Mouse (Mus musculus): Measurements from ENCODE around the gene Gabra5. TPM values are rescaled to one million over a fixed set of nuclear protein-coding genes. Genes with fewer than 3 reads are reported as not detected.

The Gabra5 gene
- total and polyA plus RNA-seq, 3 experiments, result 0.11 TPM; not detected in 2

DNA sequence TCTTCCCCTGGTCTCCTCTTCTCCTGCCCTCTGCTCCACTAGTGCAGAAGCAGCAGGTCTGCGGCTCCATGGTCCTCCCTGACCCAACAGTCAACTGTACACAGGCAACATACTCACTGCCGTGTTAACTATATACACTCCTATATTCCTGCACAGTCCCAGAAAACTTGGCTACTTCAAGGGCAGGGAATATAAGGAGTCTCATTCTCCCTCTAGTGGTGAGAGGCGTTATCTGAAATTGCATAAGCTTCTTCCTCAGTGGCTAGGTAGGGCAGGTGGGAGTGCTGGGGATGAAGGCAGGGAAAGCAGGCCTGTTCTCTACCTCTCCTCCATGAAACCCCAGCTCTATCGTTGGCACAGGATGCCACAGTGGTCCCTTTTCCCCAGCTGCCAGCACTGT, 125.7 kb downstream of the Gabra5 start:
- H3K4me3 ChIP-seq (ENCODE audit: low read depth, low read length), result no peak overlapping the region
- TF ChIP-seq GATA2 (IDR thresholded peaks at IDR 0.05; ENCODE audit: borderline replicate concordance, low read depth, low read length), result no peak
- TF ChIP-seq GATA1 (IDR thresholded peaks at IDR 0.05; ENCODE audit: borderline replicate concordance, low read length), result no peak
- no peak for TF ChIP-seq POLR2AphosphoS5 (IDR thresholded peaks at IDR 0.05; ENCODE audit: insufficient replicate concordance, low read depth, low read length)
- TF ChIP-seq TAL1 (conservative IDR thresholded peaks at IDR 0.05; ENCODE audit: low read depth, low read length), result no peak
- TF ChIP-seq CTCF (IDR thresholded peaks at IDR 0.05; ENCODE audit: low read depth, low read length), result no peak
- ATAC-seq (ENCODE audit: extremely low read depth, insufficient number of reproducible peaks, low FRiP score, poor library complexity, severe bottlenecking), result no peak
- no peaks in the 10 kb centered on the region for H3K4me1 ChIP-seq (ENCODE audit: insufficient read depth, low read depth, low read length)
- no peaks in the 10 kb centered on the region for H3K27me3 ChIP-seq (ENCODE audit: insufficient read depth, low read length)
- H3K9me3 ChIP-seq (replicated peaks), result peaks cover 21% of the 10 kb centered on the region
- H3K36me3 ChIP-seq (replicated peaks), result no peaks in the 10 kb centered on the region
- DNase-seq (ENCODE audit: low spot score), result no peak

DNA sequence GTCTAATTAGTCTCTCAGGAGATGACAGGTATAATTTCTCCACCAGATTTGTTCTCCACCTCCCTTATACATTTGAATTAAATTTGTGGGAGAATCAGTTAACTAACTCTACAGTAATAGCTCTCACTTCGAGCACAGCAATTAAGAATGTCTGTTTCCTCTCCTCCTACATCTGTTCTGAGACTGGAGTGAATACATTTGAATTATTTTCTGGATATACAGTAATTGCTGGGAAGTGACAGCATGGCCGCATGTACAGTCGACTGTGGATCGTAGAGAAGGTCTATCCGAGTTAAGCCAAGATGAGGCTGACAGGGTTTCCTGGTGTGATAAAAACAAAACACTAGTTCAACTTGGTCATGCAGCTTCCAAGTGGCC, 143.9 kb downstream of the Gabra5 start:
- H3K4me1 ChIP-seq (ENCODE audit: insufficient read depth, low read depth, low read length), result no peaks in the 10 kb centered on the region
- no peaks in the 10 kb centered on the region for H3K27me3 ChIP-seq (ENCODE audit: insufficient read depth, low read length)
- no peak for ATAC-seq (ENCODE audit: extremely low read depth, insufficient number of reproducible peaks, low FRiP score, poor library complexity, severe bottlenecking)
- TF ChIP-seq TAL1 (conservative IDR thresholded peaks at IDR 0.05; ENCODE audit: low read depth, low read length) (no peak), CTCF (IDR thresholded peaks at IDR 0.05; ENCODE audit: low read depth, low read length) (no peak), GATA1 (IDR thresholded peaks at IDR 0.05; ENCODE audit: borderline replicate concordance, low read length) (no peak), POLR2AphosphoS5 (IDR thresholded peaks at IDR 0.05; ENCODE audit: insufficient replicate concordance, low read depth, low read length) (no peak), GATA2 (IDR thresholded peaks at IDR 0.05; ENCODE audit: borderline replicate concordance, low read depth, low read length) (no peak)
- H3K4me3 ChIP-seq (ENCODE audit: low read depth, low read length), result no peak overlapping the region
- no peaks in the 10 kb centered on the region for H3K36me3 ChIP-seq (replicated peaks)
- DNase-seq (ENCODE audit: low spot score), result no peak
- H3K9me3 ChIP-seq (replicated peaks), result peaks cover 6% of the 10 kb centered on the region

DNA sequence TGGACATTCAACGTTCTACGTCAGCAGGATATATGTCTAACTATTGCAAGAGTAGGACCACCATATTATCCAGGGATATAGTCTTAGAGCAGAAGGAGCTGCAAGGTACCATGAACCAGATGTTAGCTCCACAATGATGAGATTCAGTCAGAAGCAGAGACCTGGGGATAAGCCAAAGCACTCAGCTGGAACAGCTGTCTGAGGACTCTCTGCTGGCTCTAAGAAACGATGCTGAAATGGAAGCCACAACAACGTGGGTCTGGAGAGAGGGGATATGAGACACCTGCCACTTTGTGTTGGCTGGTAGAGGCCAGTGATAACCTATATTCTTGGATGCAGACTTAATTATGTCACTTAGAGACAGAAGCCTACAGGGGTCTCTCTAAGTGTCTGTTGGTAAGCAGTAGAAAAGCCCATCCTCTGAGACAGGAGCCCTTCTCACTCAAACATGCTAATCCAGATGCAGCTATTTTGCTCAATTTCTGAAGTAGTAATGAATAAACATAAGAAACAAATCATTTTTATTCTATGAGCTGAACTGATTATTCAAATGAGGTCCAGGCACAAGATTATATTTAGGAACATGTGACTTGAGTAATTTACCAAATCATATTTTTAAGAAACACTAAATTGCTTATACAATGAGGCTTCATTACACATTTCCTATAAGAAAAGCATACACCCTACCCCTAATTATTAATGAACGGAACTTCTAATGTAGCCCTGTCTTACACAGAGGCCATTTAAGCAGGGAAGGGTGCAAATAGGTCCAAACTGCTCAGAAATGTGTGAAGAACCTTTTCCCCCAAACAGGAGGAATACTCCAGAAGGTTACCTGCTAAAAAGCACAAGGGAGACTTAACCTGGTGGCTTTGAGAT, 144.5 kb downstream of the Gabra5 start:
- TF ChIP-seq GATA1 (IDR thresholded peaks at IDR 0.05; ENCODE audit: borderline replicate concordance, low read length) (no peak), TAL1 (conservative IDR thresholded peaks at IDR 0.05; ENCODE audit: low read depth, low read length) (no peak), CTCF (IDR thresholded peaks at IDR 0.05; ENCODE audit: low read depth, low read length) (no peak), GATA2 (IDR thresholded peaks at IDR 0.05; ENCODE audit: borderline replicate concordance, low read depth, low read length) (no peak)
- Histone ChIP-seq H3K9me3 (replicated peaks) (peaks cover 6% of the 10 kb centered on the region), H3K27me3 (ENCODE audit: insufficient read depth, low read length) (no peaks in the 10 kb centered on the region), H3K4me1 (ENCODE audit: insufficient read depth, low read depth, low read length) (no peaks in the 10 kb centered on the region), H3K36me3 (replicated peaks) (no peaks in the 10 kb centered on the region), H3K4me3 (ENCODE audit: low read depth, low read length) (no peak overlapping the region)
- no peak for ATAC-seq (ENCODE audit: extremely low read depth, insufficient number of reproducible peaks, low FRiP score, poor library complexity, severe bottlenecking)
- no peak for DNase-seq (ENCODE audit: low spot score)

DNA sequence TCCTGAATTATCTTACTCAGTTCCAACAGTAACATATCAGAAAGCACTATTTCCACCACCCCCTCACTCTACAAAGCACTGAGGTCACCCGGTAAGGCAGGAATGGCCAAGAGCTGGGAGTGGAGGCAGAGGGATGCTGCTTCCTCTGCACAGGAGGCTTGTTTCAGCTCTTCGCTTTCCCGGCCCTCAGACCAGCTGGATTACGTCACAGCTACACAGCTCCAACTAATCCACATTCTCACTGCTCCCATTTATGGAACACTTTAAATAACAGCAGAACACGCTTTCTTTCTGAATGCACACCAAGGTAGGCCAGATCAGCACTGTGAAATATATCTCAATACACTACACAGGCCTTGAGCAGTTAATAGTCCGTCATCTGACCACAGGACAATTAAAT, 146.0 kb downstream of the Gabra5 start:
- no peak for DNase-seq (ENCODE audit: low spot score)
- Histone ChIP-seq H3K4me1 (ENCODE audit: insufficient read depth, low read depth, low read length) (no peaks in the 10 kb centered on the region), H3K9me3 (replicated peaks) (peaks cover 6% of the 10 kb centered on the region), H3K36me3 (replicated peaks) (no peaks in the 10 kb centered on the region), H3K27me3 (ENCODE audit: insufficient read depth, low read length) (no peaks in the 10 kb centered on the region), H3K4me3 (ENCODE audit: low read depth, low read length) (no peak overlapping the region)
- no peak for TF ChIP-seq GATA1 (IDR thresholded peaks at IDR 0.05; ENCODE audit: borderline replicate concordance, low read length)
- ATAC-seq (ENCODE audit: extremely low read depth, insufficient number of reproducible peaks, low FRiP score, poor library complexity, severe bottlenecking), result no peak

DNA sequence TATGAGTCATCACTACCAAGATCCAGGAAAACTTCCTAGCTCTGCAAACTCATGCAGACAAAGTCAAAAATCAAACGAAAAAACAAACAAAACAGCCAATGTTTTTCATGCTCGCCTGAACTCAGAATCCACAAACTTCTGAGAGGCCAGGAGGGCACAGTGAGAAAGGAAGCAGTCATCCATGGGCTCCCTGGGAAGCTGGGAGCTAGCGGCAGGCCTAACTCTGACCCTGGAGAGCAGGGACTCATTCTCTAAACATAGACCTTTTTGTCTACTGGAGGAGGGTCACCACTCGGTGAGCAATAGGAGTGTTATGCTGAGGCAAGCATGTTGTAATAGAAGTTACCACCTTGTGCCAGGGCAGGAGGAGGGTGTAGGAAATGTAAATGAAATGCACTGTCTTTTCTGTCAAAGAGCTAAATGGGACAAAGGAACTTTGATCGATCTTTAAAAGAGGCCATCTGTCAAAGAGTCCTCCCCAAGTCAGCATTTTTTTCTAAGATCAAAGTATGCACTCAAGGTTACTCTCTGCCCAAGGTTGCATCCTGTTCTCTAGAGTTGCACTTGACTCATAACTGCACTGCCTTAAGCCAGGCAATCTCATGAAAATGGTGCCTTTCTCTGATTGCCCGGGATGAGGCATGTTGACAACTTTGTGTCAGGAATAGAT, 151.9 kb downstream of the Gabra5 start:
- ATAC-seq (ENCODE audit: extremely low read depth, insufficient number of reproducible peaks, low FRiP score, poor library complexity, severe bottlenecking), result no peak
- Histone ChIP-seq H3K4me1 (ENCODE audit: insufficient read depth, low read depth, low read length) (no peaks in the 10 kb centered on the region), H3K27me3 (ENCODE audit: insufficient read depth, low read length) (no peaks in the 10 kb centered on the region), H3K36me3 (replicated peaks) (no peaks in the 10 kb centered on the region), H3K4me3 (ENCODE audit: low read depth, low read length) (no peak overlapping the region), H3K9me3 (replicated peaks) (peaks cover 8% of the 10 kb centered on the region; the same call in 1 of the 2 replicates)
- TF ChIP-seq GATA2 (IDR thresholded peaks at IDR 0.05; ENCODE audit: borderline replicate concordance, low read depth, low read length), result no peak
- TF ChIP-seq POLR2AphosphoS5 (IDR thresholded peaks at IDR 0.05; ENCODE audit: insufficient replicate concordance, low read depth, low read length), result no peak
- no peak for TF ChIP-seq TAL1 (conservative IDR thresholded peaks at IDR 0.05; ENCODE audit: low read depth, low read length)
- TF ChIP-seq CTCF (IDR thresholded peaks at IDR 0.05; ENCODE audit: low read depth, low read length), result no peak
- TF ChIP-seq GATA1 (IDR thresholded peaks at IDR 0.05; ENCODE audit: borderline replicate concordance, low read length), result no peak
- DNase-seq (ENCODE audit: low spot score), result no peak

Other genes starting within 250 kb of the Gabra5 start
- not detected in 2 replicates for gene Gabrg3, start 122.9 kb downstream of the Gabra5 start, total RNA-seq (2014; fragmentation: Nextera tagmentation)
- gene Gabrg3, start 122.9 kb downstream of the Gabra5 start, total RNA-seq (2017), result under 0.01 and 0.27 TPM in 2 replicates
- gene Gabrg3, start 122.9 kb downstream of the Gabra5 start, polyA plus RNA-seq (2012), result 0.02 TPM in 1 of 2 replicates, not detected in the other
- gene Gabrb3, start 90.4 kb downstream of the Gabra5 start, total RNA-seq (2014; fragmentation: Nextera tagmentation), result not detected in 2 replicates
- gene Gabrb3, start 90.4 kb downstream of the Gabra5 start, total RNA-seq (2017), result 0.16 and 0.17 TPM in 2 replicates
- gene Gabrb3, start 90.4 kb downstream of the Gabra5 start, polyA plus RNA-seq (2012), result not detected in 2 replicates

All from G1E (cell line).